In genomic region chr5:130718385-130718784, GRCm38 (mm10) we compare ENCODE assay signal across 8 mouse cellular contexts.
DNase-seq lines count a peak whose midpoint lies in the region; ATAC-seq and TF ChIP-seq lines count a peak whose summit lies in the region.

No protein-coding gene starts in this region.

- no peak for ATAC-seq in lung, embryonic 14.5 days (ENCODE audit: insufficient read depth)
- 0 out of 2 replicates have a peak, but pooled peaks have one; percentile 47 for ATAC-seq in common myeloid progenitor, adult 5-6 weeks (replicated peaks; ENCODE audit: low read depth, poor library complexity, severe bottlenecking)
- ATAC-seq in megakaryocyte-erythroid progenitor cell, adult 5-6 weeks (replicated peaks; ENCODE audit: low FRiP score, low TSS enrichment, poor library complexity, severe bottlenecking) = peak; percentile 61; the same call in 1 of the 2 replicates

- no peak overlapping the region for H3K9ac ChIP-seq in lung, embryonic 14.5 days

- no peak overlapping the region for H3K4me3 ChIP-seq in lung, embryonic 14.5 days (ENCODE audit: low read depth, low read length)

- H3K4me1 ChIP-seq in lung, embryonic 14.5 days (ENCODE audit: insufficient read depth) = no peaks in the 10 kb centered on the region

- no peaks in the 10 kb centered on the region for H3K27me3 ChIP-seq in lung, embryonic 14.5 days (ENCODE audit: insufficient read depth, low read length)

- H3K36me3 ChIP-seq in lung, embryonic 14.5 days (ENCODE audit: insufficient read depth) = no peaks in the 10 kb centered on the region

- DNase-seq in cerebellum, postnatal 10 days = peak; percentile 52 to 56
- DNase-seq in cerebellum, adult 9-11 months = no peak
- peak; percentile 37 for DNase-seq in lung, embryonic 14.5 days
- no peak for DNase-seq in lung, postnatal 14 days
- DNase-seq in spleen, postnatal 36 days (ENCODE audit: low spot score in 2 of 2) = no peak
- no peak for DNase-seq in layer of hippocampus, adult 18-20 months (ENCODE audit: low spot score in 2 of 2)

- H3K27ac ChIP-seq in lung, embryonic 14.5 days (ENCODE audit: low read depth) = no peak overlapping the region

- no peak overlapping the region for H3K4me2 ChIP-seq in lung, embryonic 14.5 days

- no peaks in the 10 kb centered on the region for H3K9me3 ChIP-seq in lung, embryonic 14.5 days (ENCODE audit: low read depth, low read length)

- WGBS in lung, embryonic 14.5 days = 59% methylated on average over 9 of the region's 9 CpGs

- peak; percentile 36 for TF ChIP-seq CTCF in lung, embryonic 14.5 days (IDR thresholded peaks at IDR 0.05; ENCODE audit: low read depth)

Comparison
In these comparisons a context has a peak if more than half of its experiments do, and no peak if none do; other contexts are left out.
1. DNase-seq: peak in cerebellum, postnatal 10 days (2 of 2) and lung, embryonic 14.5 days (single experiment); none in cerebellum, adult 9-11 months (single experiment), lung, postnatal 14 days (single experiment), spleen, postnatal 36 days (0 of 2) and layer of hippocampus, adult 18-20 months (0 of 2).